In genomic region chr3:144551416-144551815, GRCm38 (mm10) we compare ENCODE assay signal across 16 mouse cellular contexts. TPM values are rescaled to one million over a fixed set of nuclear protein-coding genes. Genes with fewer than 3 reads are reported as not detected.
DNase-seq lines count a peak whose midpoint lies in the region; ATAC-seq and TF ChIP-seq lines count a peak whose summit lies in the region.
"Had no signal": no experiment of that assay in that cellular context is flagged by ENCODE, and none has a peak within 500 bp of the region (broad histone marks: within the 10 kb centered on the region; RNA-seq: fewer than 3 reads in every experiment).

No protein-coding gene starts in this region.

- 0 out of 2 replicates have a peak overlapping the region, but pooled peaks have one; percentile 12 for H3K4me2 ChIP-seq in forebrain, embryonic 13.5 days
- H3K4me2 ChIP-seq in forebrain, postnatal 0 days (ENCODE audit: low read depth) = no peak overlapping the region
- H3K4me2 ChIP-seq in midbrain, embryonic 13.5 days (replicated peaks) = no peak overlapping the region
- H3K4me2 ChIP-seq in midbrain, embryonic 11.5 days = no peak overlapping the region
- H3K4me2 ChIP-seq: heart, embryonic 12.5 days; intestine, embryonic 15.5 days; liver, embryonic 13.5 days had no signal

- no peak for ATAC-seq in forebrain, embryonic 13.5 days
- no peak for ATAC-seq in forebrain, postnatal 0 days
- no peak for ATAC-seq in midbrain, embryonic 13.5 days
- ATAC-seq in midbrain, embryonic 11.5 days (ENCODE audit: low FRiP score) = no peak
- ATAC-seq: intestine, embryonic 15.5 days had no signal

- H3K9ac ChIP-seq in forebrain, embryonic 13.5 days = no peak overlapping the region
- no peak overlapping the region for H3K9ac ChIP-seq in forebrain, postnatal 0 days
- H3K9ac ChIP-seq in midbrain, embryonic 13.5 days (replicated peaks) = no peak overlapping the region
- no peak overlapping the region for H3K9ac ChIP-seq in midbrain, embryonic 11.5 days (ENCODE audit: low read length)
- H3K9ac ChIP-seq: heart, embryonic 12.5 days; intestine, embryonic 15.5 days; liver, embryonic 13.5 days had no signal

- no peak for DNase-seq in forebrain, postnatal 0 days
- DNase-seq in midbrain, embryonic 11.5 days (ENCODE audit: low spot score, missing footprints) = no peak
- peak; percentile 48 for DNase-seq in naive thymus-derived CD4-positive, alpha-beta T cell, adult 2 months (ENCODE audit: low read depth)
- DNase-seq in kidney, postnatal 10 days = no peak
- no peak for DNase-seq in cerebellum, adult 18-20 months
- DNase-seq: adrenal gland, postnatal 10 days; liver, embryonic 13.5 days; lung, postnatal 14 days; midbrain, embryonic 14.5 days; right cerebral cortex, postnatal 25 days had no signal

- H3K4me3 ChIP-seq in forebrain, embryonic 13.5 days = no peak overlapping the region
- no peak overlapping the region for H3K4me3 ChIP-seq in forebrain, postnatal 0 days (ENCODE audit: low read depth, low read length)
- no peak overlapping the region for H3K4me3 ChIP-seq in midbrain, embryonic 13.5 days (replicated peaks)
- H3K4me3 ChIP-seq in midbrain, embryonic 11.5 days (ENCODE audit: low read depth, low read length) = no peak overlapping the region
- H3K4me3 ChIP-seq: heart, embryonic 12.5 days; hindbrain, embryonic 10.5 days; intestine, embryonic 15.5 days; liver, embryonic 13.5 days had no signal

- no peak for TF ChIP-seq CTCF in forebrain, postnatal 0 days (IDR thresholded peaks at IDR 0.05; ENCODE audit: low read depth)

- no peaks in the 10 kb centered on the region for H3K36me3 ChIP-seq in forebrain, embryonic 13.5 days (ENCODE audit: poor library complexity, severe bottlenecking)
- no peaks in the 10 kb centered on the region for H3K36me3 ChIP-seq in forebrain, postnatal 0 days (ENCODE audit: insufficient read depth)
- H3K36me3 ChIP-seq in midbrain, embryonic 13.5 days = no peaks in the 10 kb centered on the region
- no peaks in the 10 kb centered on the region for H3K36me3 ChIP-seq in midbrain, embryonic 11.5 days (ENCODE audit: control insufficient read depth, insufficient read depth, low read length)
- H3K36me3 ChIP-seq: heart, embryonic 12.5 days; hindbrain, embryonic 10.5 days; intestine, embryonic 15.5 days; liver, embryonic 13.5 days had no signal

- H3K4me1 ChIP-seq in forebrain, embryonic 13.5 days = peaks cover 72% of the 10 kb centered on the region
- H3K4me1 ChIP-seq in forebrain, postnatal 0 days (ENCODE audit: insufficient read depth) = peaks cover 12% of the 10 kb centered on the region; the same call in 1 of the 2 replicates
- peaks cover 37% of the 10 kb centered on the region for H3K4me1 ChIP-seq in midbrain, embryonic 13.5 days (replicated peaks)
- H3K4me1 ChIP-seq in midbrain, embryonic 11.5 days (ENCODE audit: control insufficient read depth, insufficient read depth, low read length) = peaks cover 1% of the 10 kb centered on the region

- H3K9me3 ChIP-seq in forebrain, embryonic 13.5 days (replicated peaks) = no peaks in the 10 kb centered on the region
- H3K9me3 ChIP-seq in forebrain, postnatal 0 days (ENCODE audit: low read length) = no peaks in the 10 kb centered on the region
- H3K9me3 ChIP-seq in midbrain, embryonic 13.5 days = no peaks in the 10 kb centered on the region
- no peaks in the 10 kb centered on the region for H3K9me3 ChIP-seq in midbrain, embryonic 11.5 days (ENCODE audit: control insufficient read depth, low read length)
- H3K9me3 ChIP-seq: heart, embryonic 12.5 days; hindbrain, embryonic 10.5 days; intestine, embryonic 15.5 days; liver, embryonic 13.5 days had no signal

- peak overlapping the region; percentile 45; the same call in 1 of the 2 replicates for H3K27ac ChIP-seq in forebrain, embryonic 13.5 days
- no peak overlapping the region for H3K27ac ChIP-seq in forebrain, postnatal 0 days (ENCODE audit: low read depth, low read length)
- H3K27ac ChIP-seq in midbrain, embryonic 13.5 days = peak overlapping the region; percentile 25; the same call in 1 of the 2 replicates
- H3K27ac ChIP-seq in midbrain, embryonic 11.5 days (ENCODE audit: low read depth, low read length) = no peak overlapping the region
- H3K27ac ChIP-seq: hindbrain, embryonic 10.5 days; intestine, embryonic 15.5 days; kidney, postnatal 0 days; liver, embryonic 13.5 days had no signal

- 47% methylated on average over 4 of the region's 4 CpGs for WGBS in forebrain, embryonic 13.5 days
- WGBS in forebrain, postnatal 0 days = 46% methylated on average over 4 of the region's 4 CpGs
- 78% methylated on average over 4 of the region's 4 CpGs for WGBS in midbrain, embryonic 13.5 days
- 80% methylated on average over 4 of the region's 4 CpGs for whole genome bisulfite sequencing in midbrain, embryonic 11.5 days

- H3K27me3 ChIP-seq in forebrain, embryonic 13.5 days = no peaks in the 10 kb centered on the region
- H3K27me3 ChIP-seq in forebrain, postnatal 0 days (ENCODE audit: insufficient read depth, low read length) = no peaks in the 10 kb centered on the region
- no peaks in the 10 kb centered on the region for H3K27me3 ChIP-seq in midbrain, embryonic 13.5 days
- no peaks in the 10 kb centered on the region for H3K27me3 ChIP-seq in midbrain, embryonic 11.5 days (ENCODE audit: control insufficient read depth, insufficient read depth, low read length)
- H3K27me3 ChIP-seq: heart, embryonic 12.5 days; intestine, embryonic 15.5 days; liver, embryonic 13.5 days had no signal

RNA-seq across cellular contexts. Expression of gene Hs2st1, which starts 18.6 kb away (rescaled TPM):
- polyA plus RNA-seq in forebrain, embryonic 13.5 days (2015; fragmentation: Nextera tagmentation; extraction: Ambion mirVana) = 23.3 and 26.2 TPM in 2 replicates
- 47.1 and 57.7 TPM in 2 replicates for total RNA-seq in forebrain, postnatal 0 days (2014; rRNA removed)
- polyA plus RNA-seq in forebrain, postnatal 0 days (2015; fragmentation: Nextera tagmentation; extraction: Ambion mirVana) = 9.9 and 14.1 TPM in 2 replicates
- polyA plus RNA-seq in midbrain, embryonic 13.5 days (2015; fragmentation: Nextera tagmentation; extraction: Ambion mirVana) = 13.9 and 17.4 TPM in 2 replicates
- 16.5 and 16.9 TPM in 2 replicates for polyA plus RNA-seq in midbrain, embryonic 11.5 days (2014; fragmentation: Nextera tagmentation; extraction: Ambion mirVana)

RNA-seq across cellular contexts. Expression of gene Selenof, which starts 18.7 kb away (rescaled TPM):
- polyA plus RNA-seq in forebrain, embryonic 13.5 days (2015; fragmentation: Nextera tagmentation; extraction: Ambion mirVana) = 560 and 579 TPM in 2 replicates
- total RNA-seq in forebrain, postnatal 0 days (2014; rRNA removed) = 347 and 486 TPM in 2 replicates
- 660 and 719 TPM in 2 replicates for polyA plus RNA-seq in forebrain, postnatal 0 days (2015; fragmentation: Nextera tagmentation; extraction: Ambion mirVana)
- 518 and 526 TPM in 2 replicates for polyA plus RNA-seq in midbrain, embryonic 13.5 days (2015; fragmentation: Nextera tagmentation; extraction: Ambion mirVana)
- polyA plus RNA-seq in midbrain, embryonic 11.5 days (2014; fragmentation: Nextera tagmentation; extraction: Ambion mirVana) = 414 and 426 TPM in 2 replicates

Comparison
In these comparisons a context has a peak if more than half of its experiments do, and no peak if none do; other contexts are left out.
1. H3K27ac ChIP-seq: peak in forebrain, embryonic 13.5 days (single experiment) and midbrain, embryonic 13.5 days (single experiment); none in forebrain, postnatal 0 days (single experiment) and midbrain, embryonic 11.5 days (single experiment).